Mouse (Mus musculus) spleen, adult 12 weeks (tissue): Measurements from ENCODE around the gene Stk40.
"Not testable (repeated sequence)": the region's sequence is repeated elsewhere in the genome, so short reads cannot be mapped to it uniquely, and the experiment has no call there.

Experiments
- DNase-seq: peaks from one replicate; pipeline ENCODE4 v3.0.0; 2022; ENCODE audit warnings: low spot score

Stk40 gene

GRCm38 (mm10) chr4:126103590-126104068 lies at the start of gene Stk40:
Gene Stk40 (plus strand): TSS chr4:126103957.
- DNase-seq = peak; percentile 91

- DNase-seq = no peak
Measured at GRCm38 (mm10) chr4:126057207-126058133, 46.3 kb upstream of the Stk40 start.

GRCm38 (mm10) chr4:126058134-126058996 lies 45.4 kb upstream of the Stk40 start, which contains the start of gene Oscp1:
Gene Oscp1 (plus strand): TSS chr4:126058565.
- DNase-seq = peak; percentile 78

GRCm38 (mm10) chr4:126058997-126059362 lies 44.8 kb upstream of the Stk40 start:
- no peak for DNase-seq

- DNase-seq = no peak
Measured at GRCm38 (mm10) chr4:126062856-126063255, 40.9 kb upstream of the Stk40 start.

- no peak for DNase-seq
Measured at GRCm38 (mm10) chr4:126065241-126065640, 38.5 kb upstream of the Stk40 start.

GRCm38 (mm10) chr4:126067401-126068077 lies 36.2 kb upstream of the Stk40 start:
- DNase-seq = no peak

GRCm38 (mm10) chr4:126068842-126069241 lies 34.9 kb upstream of the Stk40 start:
- no peak for DNase-seq

- DNase-seq = no peak
Measured at GRCm38 (mm10) chr4:126077833-126078232, 25.9 kb upstream of the Stk40 start.

- DNase-seq = no peak
Measured at GRCm38 (mm10) chr4:126079266-126079665, 24.5 kb upstream of the Stk40 start.

GRCm38 (mm10) chr4:126081601-126082000 lies 22.2 kb upstream of the Stk40 start:
- DNase-seq = no peak

- no peak for DNase-seq
Measured at GRCm38 (mm10) chr4:126083021-126083420, 20.7 kb upstream of the Stk40 start.

- DNase-seq = no peak
Measured at GRCm38 (mm10) chr4:126084382-126084781, 19.4 kb upstream of the Stk40 start.

GRCm38 (mm10) chr4:126085996-126086576 lies 17.7 kb upstream of the Stk40 start:
- peak; percentile 72 for DNase-seq

- DNase-seq = no peak
Measured at GRCm38 (mm10) chr4:126090101-126090847, 13.5 kb upstream of the Stk40 start.

GRCm38 (mm10) chr4:126090848-126091124 lies 13.0 kb upstream of the Stk40 start:
- no peak for DNase-seq

GRCm38 (mm10) chr4:126091873-126092272 lies 11.9 kb upstream of the Stk40 start:
- no peak for DNase-seq

GRCm38 (mm10) chr4:126095622-126096430 lies 7.9 kb upstream of the Stk40 start:
- not testable (repeated sequence) for DNase-seq

GRCm38 (mm10) chr4:126096464-126097111 lies 7.2 kb upstream of the Stk40 start, which contains the start of gene Lsm10:
Gene Lsm10 (plus strand): TSS chr4:126096623.
- peak; percentile 89 for DNase-seq
